Mouse (Mus musculus) forebrain, embryonic 16.5 days (tissue): ENCODE measurements at regions not wholly inside any gene's neighbourhood (a gene's known extent, or its start where the extent isn't known, plus 50 kb on each side); places are given as distances from the start of the nearest gene placed in this dataset.
"Not testable (repeated sequence)": the region's sequence is repeated elsewhere in the genome, so short reads cannot be mapped to it uniquely, and the experiment has no call there.

Source experiments
- ATAC-seq: fragments of 200-750 bp; cut with Nextera tagmentation; 2 replicates; pipeline ENCODE4 v1.8.0; 2017; ENCODE audit warnings: mild to moderate bottlenecking, moderate library complexity
- H3K27ac ChIP-seq: fragments of 300-500 bp; sonication (generic); 2 replicates; pipeline ENCODE4 v1.5.1; 2014; ENCODE audit warnings: low read length, control low read depth
- H3K27me3 ChIP-seq: fragments of 300-500 bp; sonication (generic); replicated peaks from 2 replicates; pipeline ENCODE4 v1.6.1; 2014; ENCODE audit warnings: low read length; ENCODE audit not compliant: control insufficient read depth, insufficient read depth
- H3K36me3 ChIP-seq: fragments of 300-500 bp; sonication (generic); 2 replicates; pipeline ENCODE4 v1.6.1; 2014; ENCODE audit not compliant: control insufficient read depth, insufficient read depth
- H3K4me1 ChIP-seq: fragments of 300-500 bp; sonication (generic); replicated peaks from 2 replicates; pipeline ENCODE4 v1.6.1; 2014; ENCODE audit warnings: low read length; ENCODE audit not compliant: control insufficient read depth, insufficient read depth
- H3K4me2 ChIP-seq: fragments of 300-500 bp; sonication (generic); 2 replicates; pipeline ENCODE4 v1.6.1; 2014; ENCODE audit warnings: mild to moderate bottlenecking, low read length, control low read depth
- H3K4me3 ChIP-seq: fragments of 300-500 bp; sonication (generic); replicated peaks from 2 replicates; pipeline ENCODE4 v1.5.1; 2014; ENCODE audit warnings: mild to moderate bottlenecking, low read length, control low read depth
- H3K9ac ChIP-seq: fragments of 300-500 bp; sonication (generic); replicated peaks from 2 replicates; pipeline ENCODE4 v1.6.1; 2014; ENCODE audit warnings: low read depth, low read length, control low read depth
- H3K9me3 ChIP-seq: fragments of 300-500 bp; sonication (generic); 2 replicates; pipeline ENCODE4 v1.6.1; 2016; ENCODE audit warnings: low read length; ENCODE audit not compliant: control insufficient read depth
- WGBS: fragments of 180-500 bp; shearing (Covaris S2); extraction: QIAGEN DNeasy Blood & Tissue Kit; methylation state at CpG from one replicate; pipeline ENCODE4 v1.1.7; 2014; 5-methylcytosine and 5-hydroxymethylcytosine counted together

GRCm38 (mm10) chr1:95459355-95459754, 145.9 kb downstream of the Fam174a start:
- Histone ChIP-seq H3K4me1 (no peaks in the 10 kb centered on the region), H3K9me3 (no peaks in the 10 kb centered on the region), H3K27ac (no peak overlapping the region), H3K9ac (no peak overlapping the region), H3K4me3 (no peak overlapping the region), H3K4me2 (no peak overlapping the region), H3K36me3 (no peaks in the 10 kb centered on the region), H3K27me3 (no peaks in the 10 kb centered on the region)
- WGBS = 98% methylated on average over 1 of the region's 1 CpGs
- no peak for ATAC-seq

DNA sequence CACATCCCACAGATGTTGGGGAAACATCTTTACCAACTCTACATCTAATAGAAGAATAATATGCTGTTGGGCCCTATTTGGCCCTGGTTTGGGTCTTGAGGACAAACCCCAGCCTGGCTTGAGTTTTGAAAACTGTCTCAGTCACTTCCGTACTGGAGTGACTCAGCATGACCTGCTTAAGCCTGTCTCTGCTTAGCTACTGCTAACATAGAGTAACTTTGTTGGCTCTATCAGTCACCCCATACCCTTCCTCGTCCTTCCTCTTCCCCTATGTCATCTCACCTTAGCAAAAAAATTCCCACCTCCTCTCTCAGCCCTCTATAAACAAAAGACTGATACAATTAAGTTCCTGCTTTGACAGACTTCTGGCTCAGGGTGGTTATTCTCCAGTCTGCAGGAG, 154.7 kb downstream of the Fam174a start:
- Histone ChIP-seq H3K27me3 (no peaks in the 10 kb centered on the region), H3K9ac (no peak overlapping the region), H3K9me3 (no peaks in the 10 kb centered on the region), H3K27ac (no peak overlapping the region), H3K4me3 (no peak overlapping the region), H3K4me1 (no peaks in the 10 kb centered on the region), H3K4me2 (no peak overlapping the region), H3K36me3 (no peaks in the 10 kb centered on the region)
- WGBS = 64% methylated on average over 2 of the region's 2 CpGs
- ATAC-seq = no peak

- H3K27ac ChIP-seq = no peak overlapping the region
- no peaks in the 10 kb centered on the region for H3K9me3 ChIP-seq
- no peaks in the 10 kb centered on the region for H3K36me3 ChIP-seq
- no peak overlapping the region for H3K9ac ChIP-seq
- no peak overlapping the region for H3K4me2 ChIP-seq
- no peak overlapping the region for H3K4me3 ChIP-seq
- 78% methylated on average over 2 of the region's 2 CpGs for WGBS
- H3K27me3 ChIP-seq = no peaks in the 10 kb centered on the region
- H3K4me1 ChIP-seq = no peaks in the 10 kb centered on the region
- ATAC-seq = no peak
These were observed 155.3 kb downstream of the Fam174a start for GRCm38 (mm10) chr1:95468772-95469171.

- Histone ChIP-seq H3K27me3 (no peaks in the 10 kb centered on the region), H3K9me3 (no peaks in the 10 kb centered on the region), H3K4me1 (no peaks in the 10 kb centered on the region), H3K4me3 (no peak overlapping the region), H3K36me3 (no peaks in the 10 kb centered on the region), H3K4me2 (no peak overlapping the region), H3K9ac (no peak overlapping the region), H3K27ac (no peak overlapping the region)
- WGBS = 94% methylated on average over 1 of the region's 1 CpGs
- no peak for ATAC-seq
These were observed 157.1 kb downstream of the Fam174a start for GRCm38 (mm10) chr1:95470491-95470890.

GRCm38 (mm10) chr1:95493004-95493403, 174.4 kb downstream of the St8sia4 start:
- H3K9me3 ChIP-seq = 0 out of 2 replicates have a peak, but pooled peaks cover 2% of the 10 kb centered on the region
- no peaks in the 10 kb centered on the region for H3K4me1 ChIP-seq
- H3K36me3 ChIP-seq = no peaks in the 10 kb centered on the region
- H3K4me3 ChIP-seq = no peak overlapping the region
- no peak overlapping the region for H3K9ac ChIP-seq
- no peaks in the 10 kb centered on the region for H3K27me3 ChIP-seq
- no peak for ATAC-seq
- H3K27ac ChIP-seq = no peak overlapping the region
- no peak overlapping the region for H3K4me2 ChIP-seq

DNA sequence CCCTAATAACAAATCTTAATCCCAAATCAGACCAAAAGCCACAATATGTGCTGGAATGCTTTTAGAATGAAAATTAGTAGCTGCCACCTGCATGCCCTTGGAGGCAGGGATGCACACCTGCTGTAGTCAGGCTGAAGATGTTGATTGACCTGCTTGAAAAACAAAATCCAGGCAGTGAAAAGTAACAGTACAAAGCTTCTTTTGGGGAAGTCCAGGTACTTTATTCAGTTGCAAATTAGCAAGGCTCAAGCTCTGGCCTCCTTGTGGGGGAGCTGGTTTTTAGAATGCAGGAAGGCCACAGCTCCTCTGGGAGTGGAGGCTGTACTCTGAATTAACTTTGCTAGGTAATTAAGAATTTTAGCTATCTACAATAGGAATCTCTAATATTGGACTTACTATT, 166.7 kb downstream of the St8sia4 start:
- H3K9ac ChIP-seq, H3K27ac ChIP-seq, H3K36me3 ChIP-seq, H3K4me3 ChIP-seq, H3K4me2 ChIP-seq, ATAC-seq, H3K4me1 ChIP-seq, H3K9me3 ChIP-seq, H3K27me3 ChIP-seq: not testable (repeated sequence)

- Histone ChIP-seq H3K27ac (no peak overlapping the region), H3K36me3 (no peaks in the 10 kb centered on the region), H3K4me3 (no peak overlapping the region), H3K27me3 (no peaks in the 10 kb centered on the region), H3K4me2 (no peak overlapping the region), H3K9ac (no peak overlapping the region), H3K4me1 (no peaks in the 10 kb centered on the region), H3K9me3 (no peaks in the 10 kb centered on the region)
- WGBS = 58% methylated on average over 2 of the region's 2 CpGs
- ATAC-seq = peak; percentile 76
These were observed 158.7 kb downstream of the St8sia4 start for GRCm38 (mm10) chr1:95508718-95509117.

DNA sequence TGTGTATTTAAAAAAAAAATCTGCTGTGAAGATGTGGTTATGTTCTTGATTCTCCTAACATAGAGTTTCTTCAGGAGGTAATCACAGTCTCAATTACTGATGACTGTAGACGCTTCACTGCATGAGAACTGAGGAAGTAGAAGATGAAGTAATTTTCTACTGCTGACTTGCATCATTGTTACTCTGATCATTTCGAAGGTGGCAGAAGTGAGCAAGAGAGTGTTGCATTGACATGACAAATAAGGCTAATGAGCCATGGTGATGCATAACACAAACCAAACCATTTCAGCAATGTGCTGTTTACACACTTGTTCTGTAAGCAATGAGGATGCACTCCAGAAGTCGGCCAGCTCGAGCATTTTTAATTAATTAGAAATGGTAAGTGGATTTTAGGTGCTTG, 138.6 kb downstream of the St8sia4 start:
- H3K4me2 ChIP-seq = no peak overlapping the region
- no peak overlapping the region for H3K9ac ChIP-seq
- no peak for ATAC-seq
- no peaks in the 10 kb centered on the region for H3K9me3 ChIP-seq
- H3K4me1 ChIP-seq = no peaks in the 10 kb centered on the region
- H3K27ac ChIP-seq = no peak overlapping the region
- no peak overlapping the region for H3K4me3 ChIP-seq
- 29% methylated on average over 4 of the region's 4 CpGs for WGBS
- no peaks in the 10 kb centered on the region for H3K27me3 ChIP-seq
- no peaks in the 10 kb centered on the region for H3K36me3 ChIP-seq

DNA sequence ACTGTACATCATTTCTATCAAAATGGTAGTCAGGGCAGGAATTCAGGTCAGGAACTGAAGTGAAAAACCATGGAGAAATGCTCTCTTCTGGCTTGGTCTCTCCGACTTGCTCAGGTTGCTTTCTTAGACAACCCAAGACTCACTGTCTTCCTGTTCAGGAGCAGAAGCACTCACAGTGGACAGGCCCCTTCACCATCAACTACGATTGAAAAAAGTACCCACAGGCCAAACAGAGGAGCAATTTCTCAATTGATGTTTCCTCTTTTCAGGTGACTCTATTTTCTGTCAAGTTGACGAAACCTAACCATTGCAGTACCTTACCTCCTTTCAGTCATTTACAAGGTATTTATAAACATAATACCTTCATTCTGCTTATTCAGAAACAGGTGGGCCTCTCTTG, 136.4 kb downstream of the St8sia4 start:
- H3K27me3 ChIP-seq = no peaks in the 10 kb centered on the region
- no peak overlapping the region for H3K9ac ChIP-seq
- no peaks in the 10 kb centered on the region for H3K36me3 ChIP-seq
- WGBS = 88% methylated on average over 3 of the region's 3 CpGs
- no peak overlapping the region for H3K4me3 ChIP-seq
- no peak for ATAC-seq
- H3K4me2 ChIP-seq = no peak overlapping the region
- no peaks in the 10 kb centered on the region for H3K9me3 ChIP-seq
- H3K27ac ChIP-seq = no peak overlapping the region
- no peaks in the 10 kb centered on the region for H3K4me1 ChIP-seq
